Mouse (Mus musculus) kidney, embryonic 14.5 days (tissue): ENCODE results near the gene Hip1r. TPM values are rescaled to one million over a fixed set of nuclear protein-coding genes. Genes with fewer than 3 reads are reported as not detected.

Experiments used
- ATAC-seq: fragments of 200-750 bp; cut with Nextera tagmentation; 2 replicates; pipeline ENCODE4 v1.8.0; 2017; ENCODE audit warnings: moderate number of reproducible peaks, mild to moderate bottlenecking, moderate TSS enrichment, moderate library complexity; ENCODE audit not compliant: low FRiP score, low TSS enrichment
- H3K27ac ChIP-seq: fragments of 300-500 bp; sonication (generic); 2 replicates; pipeline ENCODE4 v1.5.1; 2014; ENCODE audit warnings: low read depth, mild to moderate bottlenecking, low read length, moderate library complexity, mixed read lengths
- H3K27me3 ChIP-seq: fragments of 300-500 bp; sonication (generic); 2 replicates; pipeline ENCODE4 v1.6.1; 2014; ENCODE audit warnings: mild to moderate bottlenecking, low read length; ENCODE audit not compliant: control insufficient read depth, insufficient read depth
- H3K36me3 ChIP-seq: fragments of 300-500 bp; sonication (generic); 2 replicates; pipeline ENCODE4 v1.6.1; 2014; ENCODE audit warnings: low read length, mixed read lengths; ENCODE audit not compliant: control insufficient read depth, insufficient read depth
- H3K4me1 ChIP-seq: fragments of 300-500 bp; sonication (generic); 2 replicates; pipeline ENCODE4 v1.6.1; 2014; ENCODE audit warnings: low read length, mixed read lengths; ENCODE audit not compliant: control insufficient read depth, insufficient read depth
- H3K4me2 ChIP-seq: fragments of 300-500 bp; sonication (generic); replicated peaks from 2 replicates; pipeline ENCODE4 v1.6.1; 2014; ENCODE audit warnings: low read depth, mild to moderate bottlenecking, low read length
- H3K4me3 ChIP-seq: fragments of 300-500 bp; sonication (generic); 2 replicates; pipeline ENCODE4 v1.5.1; 2014; ENCODE audit warnings: mild to moderate bottlenecking, low read length
- H3K9ac ChIP-seq: fragments of 300-500 bp; sonication (generic); 2 replicates; pipeline ENCODE4 v1.6.1; 2014; ENCODE audit warnings: low read depth, mild to moderate bottlenecking, low read length, moderate library complexity
- H3K9me3 ChIP-seq: fragments of 300-500 bp; sonication (generic); 2 replicates; pipeline ENCODE4 v1.6.1; 2016; ENCODE audit warnings: low read length; ENCODE audit not compliant: control insufficient read depth
- WGBS: fragments of 180-500 bp; shearing (Covaris S2); extraction: QIAGEN DNeasy Blood & Tissue Kit; methylation state at CpG from one replicate; pipeline ENCODE4 v1.1.7; 2014; 5-methylcytosine and 5-hydroxymethylcytosine counted together
- polyA plus RNA-seq: library from polyadenylated mRNA; unstranded; fragments of >200 nt; fragmentation: Nextera tagmentation; extraction: Ambion mirVana; gene quantifications from 2 replicates; pipeline ENCODE4 v1.2.1, GENCODE M21; 2014

Hip1r gene
- polyA plus RNA-seq, 1 experiment from 2014 or later = 13.0 TPM

DNA sequence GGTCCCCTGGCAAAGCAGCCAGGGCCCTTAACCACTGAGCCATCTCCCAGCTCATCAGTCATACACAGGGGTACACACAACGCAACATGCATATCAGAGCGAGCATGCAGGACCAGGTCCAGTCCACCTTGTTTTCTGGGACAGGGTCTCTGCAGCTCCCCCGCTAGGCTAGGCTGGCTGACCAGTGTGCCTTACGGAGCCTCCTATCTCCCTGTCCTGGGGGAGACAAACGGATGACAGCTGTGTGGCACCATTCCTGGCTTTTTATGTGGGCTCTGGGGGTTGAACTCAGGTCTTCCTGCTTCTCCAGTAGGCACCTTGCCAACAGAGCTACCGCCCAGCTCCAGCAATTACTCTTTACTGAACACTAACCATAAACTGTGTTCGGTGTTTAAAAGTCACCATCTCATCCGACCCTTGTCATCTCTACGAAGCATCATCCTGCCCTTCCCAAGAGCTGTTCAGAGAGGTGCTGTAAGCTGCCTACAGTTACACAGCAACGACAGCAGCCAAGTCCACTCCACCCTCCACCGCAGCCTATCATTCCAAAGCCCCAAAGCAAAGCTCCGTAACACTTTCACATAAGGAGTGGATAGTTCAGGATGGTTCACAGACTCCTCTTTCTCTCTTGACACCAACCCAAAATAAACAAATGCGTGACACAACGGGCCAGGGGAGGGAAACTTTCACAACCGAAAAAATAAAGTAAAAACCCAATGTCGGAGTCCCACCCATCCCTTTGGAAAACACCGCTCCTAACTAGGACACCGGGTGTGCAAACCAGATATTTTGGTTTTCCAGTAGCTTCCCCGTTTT, 56.0 kb downstream of the Hip1r start:
- Histone ChIP-seq H3K4me1 (peaks cover 51% of the 10 kb centered on the region), H3K4me3 (no peak overlapping the region), H3K36me3 (no peaks in the 10 kb centered on the region; the same call in 1 of the 2 replicates), H3K9ac (peak overlapping the region; percentile 18; the same call in 1 of the 2 replicates), H3K4me2 (no peak overlapping the region; the same call in 1 of the 2 replicates), H3K27me3 (no peaks in the 10 kb centered on the region), H3K9me3 (no peaks in the 10 kb centered on the region), H3K27ac (no peak overlapping the region)
- WGBS = 73% methylated on average over 19 of the region's 19 CpGs
- ATAC-seq = no peak

DNA sequence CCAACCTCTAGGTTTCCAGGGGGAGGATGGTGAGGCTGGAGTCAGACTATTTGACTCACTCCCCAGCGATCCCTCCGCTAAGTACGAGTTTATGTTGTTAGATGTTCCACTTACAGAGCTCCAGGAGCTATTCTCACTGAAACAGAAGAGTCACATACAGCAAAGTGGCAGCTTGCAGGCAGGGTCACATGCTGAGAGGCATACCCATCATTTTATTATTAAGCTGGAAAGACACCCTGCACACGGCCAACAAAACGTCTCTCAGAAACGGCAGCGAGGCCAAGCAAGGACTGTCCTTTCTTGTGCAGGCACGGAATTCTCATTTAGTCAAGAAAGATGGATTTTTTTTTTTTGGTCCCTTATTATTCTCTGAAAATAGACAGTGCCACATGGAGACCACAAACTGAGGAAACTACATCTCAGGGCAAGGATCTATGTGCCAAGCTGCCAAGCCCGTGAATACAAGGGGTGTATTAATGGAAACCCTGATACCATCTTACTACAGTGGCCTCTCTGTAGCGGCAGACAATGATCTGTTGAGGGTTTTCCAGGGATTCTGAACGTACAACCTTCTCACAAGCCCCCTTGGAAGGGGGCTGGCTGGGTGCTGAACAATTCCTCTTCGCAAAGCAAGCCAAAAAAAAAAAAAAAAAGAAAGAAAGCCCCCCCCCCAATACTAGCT, 57.1 kb downstream of the Hip1r start:
- H3K27ac ChIP-seq = no peak overlapping the region; the same call in 1 of the 2 replicates
- peaks cover 40% of the 10 kb centered on the region for H3K4me1 ChIP-seq

DNA sequence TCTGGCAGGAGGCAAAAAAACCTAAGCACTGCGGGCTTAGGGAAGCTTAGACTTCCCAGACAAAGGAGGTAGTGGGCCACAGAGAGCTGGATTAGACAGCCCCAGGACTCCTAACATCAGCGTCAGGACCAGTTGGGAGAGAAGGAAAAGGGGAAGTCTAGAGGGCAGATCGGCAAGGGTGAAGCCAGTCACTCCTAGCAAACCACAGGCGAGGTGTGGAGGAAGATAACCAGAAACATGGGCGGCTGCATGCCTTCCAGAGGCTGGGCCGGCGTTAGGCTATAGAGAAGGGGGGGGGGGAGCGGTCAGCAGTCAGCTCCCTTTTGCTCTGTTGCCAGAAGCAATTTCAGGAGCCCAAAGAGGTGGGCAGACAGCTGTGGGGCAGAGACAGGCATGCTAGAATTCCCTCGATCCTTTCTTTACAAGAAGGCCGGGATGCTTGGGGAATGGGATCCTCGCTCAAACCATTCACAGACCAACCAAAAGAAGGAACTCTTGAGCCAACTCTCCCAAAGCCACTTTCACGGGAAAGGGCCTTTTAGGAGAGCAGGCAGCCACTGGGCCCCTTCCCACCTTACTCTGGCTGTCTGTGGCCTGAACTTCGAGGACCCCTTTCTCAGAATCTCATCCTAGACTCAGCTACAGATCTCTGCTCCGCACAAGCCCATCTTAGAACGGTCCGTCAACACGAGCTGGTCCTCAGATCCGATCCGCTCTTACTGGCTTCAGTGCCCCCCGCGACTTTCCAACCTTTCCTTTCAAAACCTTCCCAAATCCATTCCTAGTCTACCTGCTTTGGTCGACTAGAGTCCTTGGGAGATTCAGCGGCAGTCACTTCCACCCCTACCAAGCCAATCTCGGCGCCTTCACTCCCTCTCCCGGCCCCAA, 57.9 kb downstream of the Hip1r start:
- WGBS = 3% methylated on average over 26 of the region's 26 CpGs
- H3K4me1 ChIP-seq = peaks cover 32% of the 10 kb centered on the region

More for the DNA sequence above, 57.1 kb downstream of the Hip1r start:
- H3K27me3 ChIP-seq = no peaks in the 10 kb centered on the region
- ATAC-seq = no peak
- WGBS = 57% methylated on average over 12 of the region's 12 CpGs
- H3K36me3 ChIP-seq = no peaks in the 10 kb centered on the region; the same call in 1 of the 2 replicates
- no peaks in the 10 kb centered on the region for H3K9me3 ChIP-seq
- H3K4me2 ChIP-seq = peak overlapping the region; percentile 71
- peak overlapping the region; percentile 85 for H3K4me3 ChIP-seq
- peak overlapping the region; percentile 84 for H3K9ac ChIP-seq

GRCm38 (mm10) chr5:124032001-124032508, 58.6 kb downstream of the Hip1r start, which contains the start of gene Vps37b:
TSS of gene Vps37b (minus strand) at chr5:124032270.
- Histone ChIP-seq H3K4me1 (peaks cover 28% of the 10 kb centered on the region), H3K9ac (peak within 1 kb of the TSS; percentile 84), H3K27me3 (no peaks in the 10 kb centered on the region), H3K4me3 (peak within 1 kb of the TSS; percentile 85), H3K4me2 (peak within 1 kb of the TSS; percentile 71), H3K27ac (peak within 1 kb of the TSS; percentile 90), H3K9me3 (no peaks in the 10 kb centered on the region), H3K36me3 (no peaks in the 10 kb centered on the region)
- WGBS = under 1% methylated on average over 52 of the region's 52 CpGs
- ATAC-seq = peak; percentile 82

More for the DNA sequence above, 57.9 kb downstream of the Hip1r start:
- Histone ChIP-seq H3K36me3 (no peaks in the 10 kb centered on the region), H3K4me2 (peak overlapping the region; percentile 71), H3K4me3 (peak overlapping the region; percentile 85), H3K9me3 (no peaks in the 10 kb centered on the region), H3K27me3 (no peaks in the 10 kb centered on the region), H3K9ac (peak overlapping the region; percentile 84), H3K27ac (peak overlapping the region; percentile 90)
- ATAC-seq = peak; percentile 45

DNA sequence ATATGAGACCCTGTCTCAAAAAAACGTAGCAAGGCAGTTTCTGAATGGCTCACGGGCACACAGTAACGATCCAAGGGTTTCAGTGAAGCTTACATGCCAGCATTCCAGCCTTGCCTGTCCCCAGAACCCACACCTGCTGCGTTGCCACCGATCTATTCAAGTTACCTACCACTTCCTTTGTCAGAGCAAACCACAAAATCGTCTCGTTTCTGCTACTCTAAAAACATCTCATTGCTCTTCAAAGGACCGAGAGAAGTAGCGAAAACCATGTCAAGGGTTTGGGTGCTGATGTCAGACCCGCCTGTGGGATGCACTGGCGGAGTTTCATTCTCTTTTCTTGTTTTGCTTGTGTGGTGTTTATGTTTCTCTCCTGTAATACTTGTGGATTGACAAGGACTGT, 61.0 kb downstream of the Hip1r start:
- H3K27me3 ChIP-seq = no peaks in the 10 kb centered on the region
- H3K9me3 ChIP-seq = no peaks in the 10 kb centered on the region
- H3K27ac ChIP-seq = no peak overlapping the region
- no peak overlapping the region for H3K4me2 ChIP-seq
- ATAC-seq = no peak
- no peak overlapping the region for H3K9ac ChIP-seq
- H3K4me1 ChIP-seq = peaks cover 13% of the 10 kb centered on the region
- H3K4me3 ChIP-seq = no peak overlapping the region
- H3K36me3 ChIP-seq = no peaks in the 10 kb centered on the region
- WGBS = 74% methylated on average over 11 of the region's 11 CpGs

DNA sequence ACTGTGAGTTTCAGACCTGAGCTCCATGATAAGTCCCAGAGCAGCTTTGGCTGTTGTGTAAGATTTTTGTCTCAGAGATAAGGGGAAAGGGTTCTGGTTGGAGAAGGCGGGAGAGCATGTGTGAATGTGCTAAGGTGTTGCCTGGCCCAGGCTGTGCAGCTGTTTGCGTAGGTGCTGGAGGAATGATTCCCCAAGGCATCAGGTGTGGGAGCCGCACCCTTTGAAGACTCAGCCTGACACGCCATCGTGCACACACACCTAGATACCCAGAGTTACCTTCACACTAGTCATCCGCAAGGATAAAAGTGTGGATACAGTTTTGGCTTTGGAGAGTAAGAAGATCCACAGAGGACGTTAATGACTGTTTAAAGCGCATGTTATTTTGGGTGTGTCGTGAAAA, 62.0 kb downstream of the Hip1r start:
- H3K36me3 ChIP-seq = no peaks in the 10 kb centered on the region
- no peak overlapping the region for H3K9ac ChIP-seq
- H3K9me3 ChIP-seq = no peaks in the 10 kb centered on the region
- no peaks in the 10 kb centered on the region for H3K27me3 ChIP-seq
- H3K4me1 ChIP-seq = peaks cover 3% of the 10 kb centered on the region; the same call in 1 of the 2 replicates
- no peak overlapping the region for H3K4me2 ChIP-seq
- WGBS = 89% methylated on average over 9 of the region's 9 CpGs
- H3K27ac ChIP-seq = no peak overlapping the region
- no peak for ATAC-seq
- no peak overlapping the region for H3K4me3 ChIP-seq

DNA sequence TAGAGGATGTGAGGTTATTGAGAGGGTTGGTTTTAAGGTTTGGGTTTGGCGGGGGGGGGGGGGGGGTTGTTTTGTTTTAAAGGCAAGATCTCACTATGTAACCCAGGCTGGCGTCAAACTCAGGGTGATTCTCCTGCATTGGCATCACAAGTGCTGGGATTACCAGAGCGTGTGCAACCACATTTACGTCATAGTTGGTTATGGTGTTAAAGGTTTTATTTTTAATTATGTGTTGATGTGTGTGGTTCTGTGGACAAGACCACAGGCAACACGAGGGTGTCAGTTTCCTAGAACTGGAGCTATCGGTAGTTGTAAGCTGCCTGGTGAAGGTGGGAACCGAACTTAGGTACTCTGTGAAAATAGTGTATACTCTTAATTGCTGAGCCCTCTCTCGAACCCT, 62.4 kb downstream of the Hip1r start:
- Histone ChIP-seq H3K4me2 (no peak overlapping the region), H3K4me1 (no peaks in the 10 kb centered on the region), H3K9me3 (no peaks in the 10 kb centered on the region), H3K9ac (no peak overlapping the region), H3K27ac (no peak overlapping the region), H3K27me3 (no peaks in the 10 kb centered on the region), H3K4me3 (no peak overlapping the region), H3K36me3 (no peaks in the 10 kb centered on the region)
- WGBS = 74% methylated on average over 8 of the region's 8 CpGs
- ATAC-seq = no peak

DNA sequence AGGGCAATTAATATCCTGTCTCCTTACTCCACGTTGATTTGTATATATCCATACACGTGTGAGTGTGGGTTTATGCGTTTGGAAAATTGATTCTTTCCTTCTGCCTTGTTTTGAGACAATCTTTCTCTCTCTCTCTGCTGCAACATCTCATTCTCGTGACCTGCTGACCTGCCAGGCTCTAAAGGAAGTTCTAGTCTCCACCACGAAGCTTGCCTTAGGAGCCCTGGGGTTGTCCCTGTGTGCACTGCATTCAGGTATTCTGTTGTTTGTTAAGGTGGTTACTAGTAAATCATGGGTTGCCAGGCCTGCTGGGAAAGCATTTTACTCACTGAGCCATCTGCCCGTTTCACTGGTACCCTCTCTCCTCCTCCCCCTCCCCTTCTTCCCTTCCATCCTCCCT, 62.9 kb downstream of the Hip1r start:
- no peak overlapping the region for H3K27ac ChIP-seq
- H3K27me3 ChIP-seq = no peaks in the 10 kb centered on the region
- H3K36me3 ChIP-seq = no peaks in the 10 kb centered on the region
- H3K4me3 ChIP-seq = no peak overlapping the region
- no peak for ATAC-seq
- no peaks in the 10 kb centered on the region for H3K9me3 ChIP-seq
- 48% methylated on average over 6 of the region's 6 CpGs for WGBS
- H3K4me1 ChIP-seq = no peaks in the 10 kb centered on the region
- H3K9ac ChIP-seq = no peak overlapping the region
- H3K4me2 ChIP-seq = no peak overlapping the region
